In the genomic region with DNA sequence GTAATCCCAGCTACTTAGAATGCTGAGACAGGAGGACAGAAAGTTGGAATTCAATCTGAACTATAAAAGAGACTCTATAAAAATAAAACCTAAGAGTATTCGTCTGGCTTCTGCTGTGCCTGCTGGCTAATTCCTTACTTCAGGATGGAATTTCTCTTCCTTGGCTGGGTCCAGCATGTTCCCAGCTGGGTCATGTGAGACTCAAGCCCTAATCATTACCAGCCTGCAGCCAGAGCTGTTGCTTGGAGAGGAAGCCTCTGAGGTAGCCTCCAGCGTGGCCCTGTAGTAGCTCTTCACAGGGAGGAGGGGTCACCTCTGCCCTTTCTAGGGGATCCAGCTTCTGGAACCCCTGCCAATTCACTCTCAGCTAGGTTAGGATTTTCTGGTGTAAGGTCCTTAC, we compare ENCODE assay signal across 22 mouse cellular contexts.
DNase-seq lines count a peak whose midpoint lies in the region; ATAC-seq and TF ChIP-seq lines count a peak whose summit lies in the region.
"Had no signal": no experiment of that assay in that cellular context is flagged by ENCODE, and none has a peak within 500 bp of the region (broad histone marks: within the 10 kb centered on the region; RNA-seq: fewer than 3 reads in every experiment).

No protein-coding gene starts in this region.

- H3K9ac ChIP-seq in embryonic facial prominence, embryonic 14.5 days (ENCODE audit: low read depth, low read length), result no peak overlapping the region
- no peak overlapping the region for H3K9ac ChIP-seq in limb, embryonic 14.5 days (ENCODE audit: low read depth, low read length, severe bottlenecking)
- H3K9ac ChIP-seq: heart, embryonic 15.5 days; hindbrain, embryonic 12.5 days; liver, embryonic 14.5 days; midbrain, embryonic 12.5 days; neural tube, embryonic 12.5 days had no signal

- intact Hi-C loops in gastrocnemius, postnatal 36 days (cut with DNase I), result no loop called here
- intact Hi-C loops in left cerebral cortex, postnatal 36 days (cut with DNase I), result no loop called here

- H3K27me3 ChIP-seq in embryonic facial prominence, embryonic 14.5 days (replicated peaks; ENCODE audit: control insufficient read depth, insufficient read depth, low read length), result no peaks in the 10 kb centered on the region
- H3K27me3 ChIP-seq in limb, embryonic 14.5 days (ENCODE audit: control insufficient read depth, insufficient read depth, low read length), result no peaks in the 10 kb centered on the region
- H3K27me3 ChIP-seq: hindbrain, embryonic 12.5 days; midbrain, embryonic 12.5 days; neural tube, embryonic 12.5 days had no signal

- no peak overlapping the region for H3K4me2 ChIP-seq in embryonic facial prominence, embryonic 14.5 days (ENCODE audit: low read depth, low read length)
- no peak overlapping the region for H3K4me2 ChIP-seq in limb, embryonic 14.5 days (replicated peaks; ENCODE audit: low read depth, low read length, severe bottlenecking)
- H3K4me2 ChIP-seq: heart, embryonic 15.5 days; hindbrain, embryonic 12.5 days; midbrain, embryonic 12.5 days; neural tube, embryonic 12.5 days had no signal

- 0 out of 2 replicates have a peak, but pooled peaks have one; percentile 30 for ATAC-seq in embryonic facial prominence, embryonic 14.5 days (ENCODE audit: low read depth)
- peak; percentile 44 for ATAC-seq in limb, embryonic 14.5 days (ENCODE audit: low FRiP score, low read depth)
- ATAC-seq: forebrain, embryonic 14.5 days; inflammation-experienced regulatory T-cells, adult 6 months had no signal

- no peaks in the 10 kb centered on the region for H3K9me3 ChIP-seq in embryonic facial prominence, embryonic 14.5 days (ENCODE audit: control insufficient read depth, low read length)
- no peaks in the 10 kb centered on the region for H3K9me3 ChIP-seq in limb, embryonic 14.5 days (ENCODE audit: control insufficient read depth, low read length)
- H3K9me3 ChIP-seq: heart, embryonic 15.5 days; hindbrain, embryonic 12.5 days; neural tube, embryonic 12.5 days had no signal

- no peak overlapping the region for H3K4me3 ChIP-seq in embryonic facial prominence, embryonic 14.5 days (ENCODE audit: low read depth, low read length)
- H3K4me3 ChIP-seq in limb, embryonic 14.5 days (replicated peaks; ENCODE audit: low read length), result no peak overlapping the region
- H3K4me3 ChIP-seq: heart, embryonic 15.5 days; hindbrain, embryonic 12.5 days; layer of hippocampus, adult 2 months; midbrain, embryonic 12.5 days; neural tube, embryonic 12.5 days had no signal

- TF ChIP-seq POLR2A in limb, embryonic 14.5 days (IDR thresholded peaks at IDR 0.05; ENCODE audit: borderline replicate concordance, extremely low read depth, insufficient read depth, insufficient read length), result no peak

- 0 out of 2 replicates have a peak overlapping the region, but pooled peaks have one; percentile 28 for H3K27ac ChIP-seq in embryonic facial prominence, embryonic 14.5 days (replicated peaks; ENCODE audit: low read depth, low read length)
- H3K27ac ChIP-seq in limb, embryonic 14.5 days (replicated peaks; ENCODE audit: low read depth, low read length), result no peak overlapping the region
- H3K27ac ChIP-seq: heart, embryonic 15.5 days; hindbrain, embryonic 12.5 days; layer of hippocampus, adult 2 months; liver, embryonic 14.5 days; midbrain, embryonic 12.5 days; neural tube, embryonic 12.5 days had no signal

- peak; percentile 25 for DNase-seq in gastrocnemius, postnatal 25 days
- no peak for DNase-seq in gastrocnemius, postnatal 36 days
- DNase-seq in NIH3T3 (ENCODE audit: low read depth), result peak; percentile 62
- DNase-seq in embryonic facial prominence, embryonic 14.5 days (ENCODE audit: low spot score), result peak; percentile 77
- peak; percentile 62 for DNase-seq in limb, embryonic 14.5 days (ENCODE audit: low spot score)
- DNase-seq in left cerebral cortex, adult 9 months (ENCODE audit: low spot score in 2 of 2), result no peak
- DNase-seq in left cerebral cortex, postnatal 36 days (ENCODE audit: low spot score in 2 of 2), result no peak
- DNase-seq: cerebellum, adult 18-20 months; heart, adult 11 months; kidney, adult 2 months; kidney, postnatal 10 days; layer of hippocampus, postnatal 36 days; right cerebral cortex, adult 18-20 months; thymus, adult 18-20 months had no signal

- H3K36me3 ChIP-seq in embryonic facial prominence, embryonic 14.5 days (ENCODE audit: control insufficient read depth, insufficient read depth, low read length), result no peaks in the 10 kb centered on the region
- H3K36me3 ChIP-seq in limb, embryonic 14.5 days (ENCODE audit: control insufficient read depth, insufficient read depth, low read length), result no peaks in the 10 kb centered on the region
- H3K36me3 ChIP-seq: heart, embryonic 15.5 days; hindbrain, embryonic 12.5 days; midbrain, embryonic 12.5 days; neural tube, embryonic 12.5 days had no signal

- WGBS in embryonic facial prominence, embryonic 14.5 days, result 23% methylated on average over 2 of the region's 2 CpGs
- WGBS in limb, embryonic 14.5 days, result 3% methylated on average over 2 of the region's 2 CpGs

- no peaks in the 10 kb centered on the region for H3K4me1 ChIP-seq in embryonic facial prominence, embryonic 14.5 days (ENCODE audit: control insufficient read depth, insufficient read depth, low read length)
- H3K4me1 ChIP-seq in limb, embryonic 14.5 days (ENCODE audit: control insufficient read depth, insufficient read depth, low read length), result peaks cover 3% of the 10 kb centered on the region; the same call in 1 of the 2 replicates

Comparison
In these comparisons a context has a peak if more than half of its experiments do, and no peak if none do; other contexts are left out.
1. DNase-seq: peak in gastrocnemius, postnatal 25 days (single experiment), NIH3T3 (single experiment), embryonic facial prominence, embryonic 14.5 days (single experiment) and limb, embryonic 14.5 days (single experiment); none in gastrocnemius, postnatal 36 days (0 of 2), left cerebral cortex, adult 9 months (0 of 2) and left cerebral cortex, postnatal 36 days (0 of 2).